In genomic region chr1:39934954-39935353, GRCm38 (mm10) we compare ENCODE assay signal across 11 mouse cellular contexts. TPM values are rescaled to one million over a fixed set of nuclear protein-coding genes. Genes with fewer than 3 reads are reported as not detected.
A peak's percentile ranks its signal among the peaks of the same experiment; 100 is the strongest.
DNase-seq lines count a peak whose midpoint lies in the region; ATAC-seq and TF ChIP-seq lines count a peak whose summit lies in the region.
"Had no signal": no experiment of that assay in that cellular context is flagged by ENCODE, and none has a peak within 500 bp of the region (broad histone marks: within the 10 kb centered on the region; RNA-seq: fewer than 3 reads in every experiment).

No protein-coding gene starts in this region.

- no peak overlapping the region; the same call in 1 of the 2 replicates for H3K4me2 ChIP-seq in forebrain, embryonic 14.5 days (ENCODE audit: low read length)
- no peak overlapping the region for H3K4me2 ChIP-seq in kidney, postnatal 0 days (ENCODE audit: low read length)
- H3K4me2 ChIP-seq in neural tube, embryonic 13.5 days: peak overlapping the region; percentile 49
- H3K4me2 ChIP-seq in heart, embryonic 12.5 days: no peak overlapping the region

- no peak overlapping the region for H3K27ac ChIP-seq in forebrain, embryonic 10.5 days
- H3K27ac ChIP-seq in forebrain, embryonic 14.5 days (ENCODE audit: low read depth, low read length): no peak overlapping the region
- no peak overlapping the region for H3K27ac ChIP-seq in kidney, postnatal 0 days
- H3K27ac ChIP-seq in neural tube, embryonic 13.5 days (replicated peaks): no peak overlapping the region
- H3K27ac ChIP-seq in heart, embryonic 12.5 days (ENCODE audit: poor library complexity, severe bottlenecking): no peak overlapping the region

- no peak overlapping the region for H3K9ac ChIP-seq in forebrain, embryonic 14.5 days (ENCODE audit: low read length)
- H3K9ac ChIP-seq in kidney, postnatal 0 days (ENCODE audit: low read depth, low read length): no peak overlapping the region
- H3K9ac ChIP-seq in neural tube, embryonic 13.5 days: no peak overlapping the region
- H3K9ac ChIP-seq in heart, embryonic 12.5 days: no peak overlapping the region

- H3K9me3 ChIP-seq in forebrain, embryonic 10.5 days: no peaks in the 10 kb centered on the region
- no peaks in the 10 kb centered on the region for H3K9me3 ChIP-seq in forebrain, embryonic 14.5 days (replicated peaks; ENCODE audit: control insufficient read depth, low read length)
- no peaks in the 10 kb centered on the region for H3K9me3 ChIP-seq in kidney, postnatal 0 days (replicated peaks; ENCODE audit: low read length)
- H3K9me3 ChIP-seq in E14TG2a.4 (ENCODE audit: low read length): no peaks in the 10 kb centered on the region
- no peaks in the 10 kb centered on the region for H3K9me3 ChIP-seq in neural tube, embryonic 13.5 days
- no peaks in the 10 kb centered on the region for H3K9me3 ChIP-seq in heart, embryonic 12.5 days (replicated peaks)

- no peak for ATAC-seq in forebrain, embryonic 14.5 days
- no peak for ATAC-seq in kidney, postnatal 0 days (replicated peaks; ENCODE audit: low FRiP score, low read depth)
- no peak for ATAC-seq in neural tube, embryonic 13.5 days (ENCODE audit: low read depth)
- no peak for ATAC-seq in CD4-positive, CD25-positive, alpha-beta regulatory T cell, adult 4 months
- no peak for ATAC-seq in heart, embryonic 12.5 days (ENCODE audit: insufficient number of reproducible peaks, low FRiP score)

- H3K27me3 ChIP-seq in forebrain, embryonic 10.5 days (ENCODE audit: poor library complexity, severe bottlenecking): no peaks in the 10 kb centered on the region
- no peaks in the 10 kb centered on the region for H3K27me3 ChIP-seq in forebrain, embryonic 14.5 days (replicated peaks; ENCODE audit: control insufficient read depth, insufficient read depth, low read length)
- no peaks in the 10 kb centered on the region for H3K27me3 ChIP-seq in kidney, postnatal 0 days (ENCODE audit: insufficient read depth, low read length)
- H3K27me3 ChIP-seq in E14TG2a.4 (ENCODE audit: insufficient read depth, low read length): no peaks in the 10 kb centered on the region
- no peaks in the 10 kb centered on the region for H3K27me3 ChIP-seq in neural tube, embryonic 13.5 days
- H3K27me3 ChIP-seq in heart, embryonic 12.5 days (replicated peaks): no peaks in the 10 kb centered on the region

- no peak for TF ChIP-seq CTCF in kidney, postnatal 0 days (IDR thresholded peaks at IDR 0.05; ENCODE audit: low read depth)
- no peak for TF ChIP-seq CTCF in E14TG2a.4 (conservative IDR thresholded peaks at IDR 0.05; ENCODE audit: low read length)

- 16% methylated on average over 8 of the region's 8 CpGs for WGBS in forebrain, embryonic 10.5 days
- WGBS in forebrain, embryonic 14.5 days: 22% methylated on average over 8 of the region's 8 CpGs
- WGBS in kidney, postnatal 0 days: 34% methylated on average over 8 of the region's 8 CpGs
- 19% methylated on average over 8 of the region's 8 CpGs for WGBS in neural tube, embryonic 13.5 days
- WGBS in heart, embryonic 12.5 days: 39% methylated on average over 8 of the region's 8 CpGs

- no peak for DNase-seq in forebrain, embryonic 10.5 days (ENCODE audit: extremely low spot score, low spot score)
- no peak for DNase-seq in forebrain, embryonic 14.5 days (ENCODE audit: low spot score)
- DNase-seq in kidney, postnatal 0 days (ENCODE audit: low spot score): peak; percentile 35
- no peak for DNase-seq in kidney, adult 11 months
- DNase-seq: cerebellum, postnatal 25 days; lung, postnatal 14 days; right cerebral cortex, adult 18-20 months had no signal

- H3K4me3 ChIP-seq in forebrain, embryonic 10.5 days: peak overlapping the region; percentile 55; the same call in 1 of the 2 replicates
- H3K4me3 ChIP-seq in forebrain, embryonic 14.5 days (ENCODE audit: low read depth, low read length): no peak overlapping the region
- H3K4me3 ChIP-seq in kidney, postnatal 0 days (replicated peaks; ENCODE audit: low read depth, low read length): no peak overlapping the region
- peak overlapping the region; percentile 69 for H3K4me3 ChIP-seq in E14TG2a.4 (replicated peaks; ENCODE audit: low read length)
- H3K4me3 ChIP-seq in neural tube, embryonic 13.5 days: no peak overlapping the region
- H3K4me3 ChIP-seq in heart, embryonic 12.5 days: no peak overlapping the region

- peaks cover 26% of the 10 kb centered on the region for H3K36me3 ChIP-seq in forebrain, embryonic 10.5 days (replicated peaks)
- H3K36me3 ChIP-seq in forebrain, embryonic 14.5 days (ENCODE audit: control insufficient read depth, insufficient read depth, low read length): 0 out of 2 replicates have a peak, but pooled peaks cover 2% of the 10 kb centered on the region
- no peaks in the 10 kb centered on the region for H3K36me3 ChIP-seq in kidney, postnatal 0 days (ENCODE audit: insufficient read depth, low read length)
- H3K36me3 ChIP-seq in E14TG2a.4 (ENCODE audit: insufficient read depth, low read length): peaks cover 40% of the 10 kb centered on the region
- 0 out of 2 replicates have a peak, but pooled peaks cover 5% of the 10 kb centered on the region for H3K36me3 ChIP-seq in neural tube, embryonic 13.5 days
- H3K36me3 ChIP-seq in heart, embryonic 12.5 days: 0 out of 2 replicates have a peak, but pooled peaks cover 8% of the 10 kb centered on the region

- H3K4me1 ChIP-seq in forebrain, embryonic 10.5 days: peaks cover 96% of the 10 kb centered on the region
- H3K4me1 ChIP-seq in forebrain, embryonic 14.5 days (ENCODE audit: control insufficient read depth, insufficient read depth, low read length): peaks cover 72% of the 10 kb centered on the region
- peaks cover 28% of the 10 kb centered on the region for H3K4me1 ChIP-seq in kidney, postnatal 0 days (replicated peaks; ENCODE audit: insufficient read depth, low read length)
- peaks cover 88% of the 10 kb centered on the region for H3K4me1 ChIP-seq in E14TG2a.4 (replicated peaks; ENCODE audit: low read depth, low read length)
- peaks cover 98% of the 10 kb centered on the region for H3K4me1 ChIP-seq in neural tube, embryonic 13.5 days (replicated peaks)
- H3K4me1 ChIP-seq in heart, embryonic 12.5 days (replicated peaks): peaks cover 95% of the 10 kb centered on the region

RNA-seq across cellular contexts. Expression of gene Map4k4, which starts 34.2 kb away (rescaled TPM):
- 28.3 and 31.0 TPM in 2 replicates for polyA plus RNA-seq in forebrain, embryonic 10.5 days (2016; fragmentation: Nextera tagmentation; extraction: Ambion mirVana)
- polyA plus RNA-seq in forebrain, embryonic 14.5 days (2014; fragmentation: Nextera tagmentation; extraction: Ambion mirVana): 29.2 and 36.2 TPM in 2 replicates
- 14.4 and 16.2 TPM in 2 replicates for polyA plus RNA-seq in kidney, postnatal 0 days (2015; fragmentation: Nextera tagmentation; extraction: Ambion mirVana)
- 49.0 and 56.3 TPM in 2 replicates for polyA plus RNA-seq in neural tube, embryonic 13.5 days (2015; fragmentation: Nextera tagmentation; extraction: Ambion mirVana)
- 10 to 100 TPM; 29.5 to 30.3 TPM for polyA plus RNA-seq in CD4-positive, CD25-positive, alpha-beta regulatory T cell, adult 4 months (2017; shearing (Covaris generic))
- polyA plus RNA-seq in heart, embryonic 12.5 days (2016; fragmentation: Nextera tagmentation; extraction: Ambion mirVana): 26.1 and 31.8 TPM in 2 replicates

Comparison
In these comparisons a context has a peak if more than half of its experiments do, and no peak if none do; other contexts are left out.
1. H3K4me3 ChIP-seq: peak in forebrain, embryonic 10.5 days (single experiment) and E14TG2a.4 (single experiment); none in forebrain, embryonic 14.5 days (single experiment), kidney, postnatal 0 days (single experiment), neural tube, embryonic 13.5 days (single experiment) and heart, embryonic 12.5 days (single experiment).